Mouse (Mus musculus): ENCODE measurements around the gene Ctc1. TPM values are rescaled to one million over a fixed set of nuclear protein-coding genes. Genes with fewer than 3 reads are reported as not detected.

The Ctc1 gene
- polyA plus RNA-seq, 1 experiment, result 35.0 TPM

GRCm38 (mm10) chr11:69036486-69037230, 20.9 kb downstream of the Ctc1 start:
- H3K36me3 ChIP-seq (ENCODE audit: control insufficient read depth, insufficient read depth), result peaks cover 34% of the 10 kb centered on the region
- TF ChIP-seq MYOD1 (IDR thresholded peaks at IDR 0.05; ENCODE audit: control insufficient read depth, insufficient read length, low read depth) (no peak), MAX (IDR thresholded peaks at IDR 0.05) (no peak), CEBPB (IDR thresholded peaks at IDR 0.05; ENCODE audit: low read depth) (no peak), USF1 (IDR thresholded peaks at IDR 0.05; ENCODE audit: low read depth) (no peak), FOSL1 (IDR thresholded peaks at IDR 0.05; ENCODE audit: insufficient read depth, low read length, poor library complexity, severe bottlenecking) (no peak), CTCF (IDR thresholded peaks at IDR 0.05; ENCODE audit: control insufficient read depth, insufficient read depth, insufficient read length) (no peak), MYOG (IDR thresholded peaks at IDR 0.05; ENCODE audit: control insufficient read depth, extremely low read depth, insufficient read length) (no peak)
- no peaks in the 10 kb centered on the region for H3K79me2 ChIP-seq (ENCODE audit: control insufficient read depth, insufficient read depth)
- H3ac ChIP-seq (ENCODE audit: control insufficient read depth, insufficient read length, low read depth), result peak overlapping the region; percentile 77
- no peaks in the 10 kb centered on the region for H3K79me3 ChIP-seq (ENCODE audit: low read depth)
- no peaks in the 10 kb centered on the region for H3K27me3 ChIP-seq (ENCODE audit: control insufficient read depth, insufficient read depth, insufficient read length)
- H3K4me3 ChIP-seq (ENCODE audit: insufficient read depth, poor library complexity, severe bottlenecking), result peak overlapping the region; percentile 63

DNA sequence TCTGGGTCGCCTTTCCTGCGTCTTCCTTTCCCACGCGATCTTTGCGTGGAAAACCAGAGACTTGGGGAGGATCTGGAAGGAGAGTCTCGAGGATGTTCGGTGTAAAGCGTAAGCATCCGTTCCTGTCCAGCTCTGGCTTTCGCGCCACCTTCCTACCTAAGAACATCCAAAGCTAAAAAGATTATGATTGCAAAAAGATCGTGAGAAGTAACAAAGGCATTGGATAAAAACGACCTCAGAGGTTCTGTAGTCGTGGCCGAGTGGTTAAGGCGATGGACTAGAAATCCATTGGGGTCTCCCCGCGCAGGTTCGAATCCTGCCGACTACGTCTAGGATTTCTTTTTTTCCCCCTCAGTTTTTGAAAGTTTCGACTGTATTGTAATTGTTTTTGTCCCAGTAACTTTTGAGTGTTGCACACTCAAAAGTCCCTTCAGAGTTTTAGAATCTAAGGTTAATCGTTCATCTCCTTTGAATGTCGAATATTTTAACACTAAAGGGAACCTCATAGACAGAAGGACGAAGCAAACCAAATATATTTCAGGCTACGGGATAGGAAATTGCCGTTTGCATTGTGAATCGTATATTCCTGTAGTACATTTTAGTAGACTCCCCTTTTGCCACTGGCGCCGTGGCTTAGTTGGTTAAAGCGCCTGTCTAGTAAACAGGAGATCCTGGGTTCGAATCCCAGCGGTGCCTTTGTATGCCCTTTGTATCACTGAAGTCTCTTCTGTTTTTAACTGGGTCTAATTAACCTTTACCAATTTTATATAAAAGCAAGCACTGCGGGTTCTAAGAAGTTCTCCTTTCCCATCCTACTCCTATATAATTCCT, 21.7 kb downstream of the Ctc1 start:
- Histone ChIP-seq H3K36me3 (ENCODE audit: control insufficient read depth, insufficient read depth) (peaks cover 29% of the 10 kb centered on the region), H3K79me3 (ENCODE audit: low read depth) (no peaks in the 10 kb centered on the region), H3K4me3 (ENCODE audit: insufficient read depth, poor library complexity, severe bottlenecking) (peak overlapping the region; percentile 63), H3K27me3 (ENCODE audit: control insufficient read depth, insufficient read depth, insufficient read length) (no peaks in the 10 kb centered on the region), H3K79me2 (ENCODE audit: control insufficient read depth, insufficient read depth) (no peaks in the 10 kb centered on the region), H3ac (ENCODE audit: control insufficient read depth, insufficient read length, low read depth) (peak overlapping the region; percentile 77)
- peak; percentile 42 for TF ChIP-seq CEBPB (IDR thresholded peaks at IDR 0.05; ENCODE audit: low read depth)
- TF ChIP-seq MYOD1 (IDR thresholded peaks at IDR 0.05; ENCODE audit: control insufficient read depth, insufficient read length, low read depth), result no peak
- no peak for TF ChIP-seq FOSL1 (IDR thresholded peaks at IDR 0.05; ENCODE audit: insufficient read depth, low read length, poor library complexity, severe bottlenecking)
- TF ChIP-seq CTCF (IDR thresholded peaks at IDR 0.05; ENCODE audit: control insufficient read depth, insufficient read depth, insufficient read length), result no peak

DNA sequence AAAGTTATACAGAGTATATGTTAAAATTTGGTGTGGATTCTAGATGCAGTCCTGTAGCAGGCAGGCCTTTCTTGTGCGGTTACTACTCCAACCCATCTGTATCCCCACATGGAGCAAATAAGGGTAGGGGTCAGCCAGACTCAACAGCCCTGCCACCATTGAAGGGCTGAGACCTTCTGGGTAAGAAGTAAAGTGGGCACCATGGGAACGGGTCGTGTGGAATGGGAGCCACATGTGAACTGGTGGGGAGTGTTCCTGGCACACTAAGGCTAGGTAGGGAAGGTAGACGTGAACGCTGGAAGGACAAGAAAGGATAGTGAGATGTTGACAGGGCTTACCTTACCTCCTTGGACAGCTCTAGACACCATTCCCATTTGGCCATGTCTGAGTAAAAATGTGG, 22.5 kb downstream of the Ctc1 start:
- Histone ChIP-seq H3K79me2 (ENCODE audit: control insufficient read depth, insufficient read depth) (no peaks in the 10 kb centered on the region), H3K79me3 (ENCODE audit: low read depth) (no peaks in the 10 kb centered on the region), H3ac (ENCODE audit: control insufficient read depth, insufficient read length, low read depth) (no peak overlapping the region), H3K36me3 (ENCODE audit: control insufficient read depth, insufficient read depth) (peaks cover 29% of the 10 kb centered on the region), H3K4me3 (ENCODE audit: insufficient read depth, poor library complexity, severe bottlenecking) (no peak overlapping the region), H3K27me3 (ENCODE audit: control insufficient read depth, insufficient read depth, insufficient read length) (no peaks in the 10 kb centered on the region)
- no peak for TF ChIP-seq MAX (IDR thresholded peaks at IDR 0.05)
- no peak for TF ChIP-seq FOSL1 (IDR thresholded peaks at IDR 0.05; ENCODE audit: insufficient read depth, low read length, poor library complexity, severe bottlenecking)
- TF ChIP-seq CTCF (IDR thresholded peaks at IDR 0.05; ENCODE audit: control insufficient read depth, insufficient read depth, insufficient read length), result no peak
- TF ChIP-seq MYOG (IDR thresholded peaks at IDR 0.05; ENCODE audit: control insufficient read depth, extremely low read depth, insufficient read length), result no peak
- no peak for TF ChIP-seq USF1 (IDR thresholded peaks at IDR 0.05; ENCODE audit: low read depth)
- TF ChIP-seq CEBPB (IDR thresholded peaks at IDR 0.05; ENCODE audit: low read depth), result no peak
- TF ChIP-seq MYOD1 (IDR thresholded peaks at IDR 0.05; ENCODE audit: control insufficient read depth, insufficient read length, low read depth), result no peak

DNA sequence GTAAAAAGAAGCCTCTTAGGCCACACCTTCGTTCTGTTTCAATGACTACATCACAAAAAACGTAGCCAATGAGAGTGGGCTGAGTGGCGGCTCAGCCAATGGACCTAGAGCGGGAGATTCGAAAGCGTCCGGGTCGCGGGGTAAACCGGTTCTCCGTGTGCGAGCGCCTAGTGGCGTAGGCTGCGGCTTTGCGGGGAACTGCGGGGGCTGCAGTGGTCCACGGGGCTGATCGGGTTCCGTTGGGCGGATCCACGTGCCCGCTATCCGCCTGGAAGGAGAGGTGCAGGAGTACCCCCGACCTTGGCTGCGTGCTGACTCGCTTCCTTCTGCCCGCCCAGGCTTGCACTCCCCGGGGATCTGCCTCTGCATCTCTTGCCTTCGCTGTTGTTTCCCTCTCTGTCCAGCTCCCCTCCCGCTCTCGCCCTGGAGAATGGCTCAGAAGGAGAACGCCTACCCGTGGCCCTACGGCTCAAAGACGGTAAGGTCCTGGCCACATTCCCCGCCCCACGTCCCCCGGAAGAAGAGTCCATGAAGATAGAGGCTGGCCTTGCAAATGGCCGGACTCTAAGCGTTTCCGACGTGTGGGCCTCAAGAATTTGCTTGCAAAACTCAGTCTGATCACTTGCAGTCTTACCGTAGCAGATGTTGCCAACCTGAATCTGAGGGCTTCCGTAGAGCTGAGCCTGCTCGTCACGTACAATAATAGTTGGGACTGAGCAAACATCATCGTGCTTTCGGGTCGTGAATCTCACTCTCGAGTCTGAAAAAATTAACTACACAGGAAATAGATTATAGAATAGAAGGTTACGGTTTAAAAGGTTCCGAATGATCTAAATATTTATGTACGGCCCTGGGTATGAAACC, 30.1 kb downstream of the Ctc1 start, which contains the start of gene Aurkb:
Gene Aurkb, plus strand, starts transcription at position 117 of the 864 bp plus-strand sequence.
- Histone ChIP-seq H3K36me3 (ENCODE audit: control insufficient read depth, insufficient read depth) (peaks cover 34% of the 10 kb centered on the region), H3K27me3 (ENCODE audit: control insufficient read depth, insufficient read depth, insufficient read length) (no peaks in the 10 kb centered on the region), H3ac (ENCODE audit: control insufficient read depth, insufficient read length, low read depth) (peak within 1 kb of the TSS; percentile 83), H3K4me3 (ENCODE audit: insufficient read depth, poor library complexity, severe bottlenecking) (peak within 1 kb of the TSS; percentile 88), H3K79me3 (ENCODE audit: low read depth) (peaks cover 46% of the 10 kb centered on the region), H3K79me2 (ENCODE audit: control insufficient read depth, insufficient read depth) (peaks cover 52% of the 10 kb centered on the region)
- TF ChIP-seq MAX (IDR thresholded peaks at IDR 0.05), result peak; percentile 84
- TF ChIP-seq CTCF (IDR thresholded peaks at IDR 0.05; ENCODE audit: control insufficient read depth, insufficient read depth, insufficient read length), result no peak
- no peak for TF ChIP-seq CEBPB (IDR thresholded peaks at IDR 0.05; ENCODE audit: low read depth)

- Histone ChIP-seq H3K79me2 (ENCODE audit: control insufficient read depth, insufficient read depth) (peaks cover 57% of the 10 kb centered on the region), H3K27me3 (ENCODE audit: control insufficient read depth, insufficient read depth, insufficient read length) (no peaks in the 10 kb centered on the region), H3K79me3 (ENCODE audit: low read depth) (peaks cover 46% of the 10 kb centered on the region), H3K36me3 (ENCODE audit: control insufficient read depth, insufficient read depth) (peaks cover 40% of the 10 kb centered on the region), H3ac (ENCODE audit: control insufficient read depth, insufficient read length, low read depth) (peak overlapping the region; percentile 65), H3K4me3 (ENCODE audit: insufficient read depth, poor library complexity, severe bottlenecking) (peak overlapping the region; percentile 88)
- TF ChIP-seq MAX (IDR thresholded peaks at IDR 0.05), result no peak
- no peak for TF ChIP-seq MYOG (IDR thresholded peaks at IDR 0.05; ENCODE audit: control insufficient read depth, extremely low read depth, insufficient read length)
- TF ChIP-seq USF1 (IDR thresholded peaks at IDR 0.05; ENCODE audit: low read depth), result no peak
- no peak for TF ChIP-seq FOSL1 (IDR thresholded peaks at IDR 0.05; ENCODE audit: insufficient read depth, low read length, poor library complexity, severe bottlenecking)
- no peak for TF ChIP-seq CTCF (IDR thresholded peaks at IDR 0.05; ENCODE audit: control insufficient read depth, insufficient read depth, insufficient read length)
- TF ChIP-seq MYOD1 (IDR thresholded peaks at IDR 0.05; ENCODE audit: control insufficient read depth, insufficient read length, low read depth), result no peak
- TF ChIP-seq CEBPB (IDR thresholded peaks at IDR 0.05; ENCODE audit: low read depth), result no peak
Observed at GRCm38 (mm10) chr11:69046395-69046774, 30.7 kb downstream of the Ctc1 start.
